Mouse (Mus musculus): ENCODE results near the gene Gpr61.

Gene Gpr61

DNA sequence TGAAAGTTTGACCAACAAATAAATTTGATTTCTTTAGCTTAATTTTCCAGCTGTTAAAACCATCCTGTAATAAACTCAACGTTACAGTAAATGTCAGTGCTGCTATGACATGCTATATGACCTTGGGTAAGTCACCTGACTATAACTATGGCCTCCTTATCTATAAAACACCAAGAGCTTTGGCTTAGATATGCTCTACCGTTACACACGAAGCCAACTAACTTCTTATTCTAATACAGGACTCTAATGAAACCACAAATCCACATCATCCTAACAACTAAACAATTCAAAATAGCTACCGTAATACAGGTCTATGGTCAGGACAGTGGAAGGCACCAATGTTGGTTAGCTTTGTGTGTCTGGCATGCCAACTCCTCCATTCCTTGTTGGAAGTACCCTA, 24.9 kb downstream of the Gpr61 start:
- DNase-seq, result no peak

DNA sequence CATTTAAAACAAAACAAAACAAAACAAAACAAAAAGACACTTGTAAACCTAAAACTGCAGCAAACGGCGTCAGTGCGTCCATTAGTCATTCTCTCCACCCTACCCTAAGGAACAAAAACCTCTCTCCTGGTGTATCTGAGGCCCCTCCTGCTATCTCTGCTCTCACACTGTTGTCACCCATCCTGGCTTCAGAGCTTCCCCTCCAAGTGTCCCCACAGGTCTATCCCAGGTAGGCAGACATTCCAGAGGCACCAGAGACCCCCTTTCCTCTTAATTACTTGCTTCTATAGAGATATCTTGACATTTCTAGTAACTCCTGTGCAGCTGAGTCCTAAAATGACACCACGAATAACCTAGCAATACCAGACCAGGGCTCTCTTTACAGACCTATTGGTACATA, 25.3 kb downstream of the Gpr61 start:
- DNase-seq, result no peak

DNA sequence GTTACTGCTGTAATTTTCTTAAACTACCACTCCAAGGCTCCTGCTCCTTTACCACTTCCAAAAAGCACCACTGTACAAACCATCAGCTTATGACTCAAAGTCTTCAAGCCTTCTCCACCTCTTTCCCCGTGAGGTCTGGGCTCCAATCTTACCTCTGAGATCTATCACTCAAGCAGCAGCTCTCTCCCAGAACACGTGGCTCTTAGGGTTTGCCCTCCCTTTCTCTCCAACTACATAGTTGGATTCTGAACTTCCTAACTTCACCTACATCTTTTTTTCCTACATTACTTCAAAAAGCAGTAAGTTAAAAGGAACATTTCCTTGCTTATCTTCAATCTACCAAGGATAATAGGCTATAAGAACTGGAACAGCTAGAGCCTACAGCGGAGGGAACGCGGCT, 26.2 kb downstream of the Gpr61 start:
- no peak for DNase-seq

DNA sequence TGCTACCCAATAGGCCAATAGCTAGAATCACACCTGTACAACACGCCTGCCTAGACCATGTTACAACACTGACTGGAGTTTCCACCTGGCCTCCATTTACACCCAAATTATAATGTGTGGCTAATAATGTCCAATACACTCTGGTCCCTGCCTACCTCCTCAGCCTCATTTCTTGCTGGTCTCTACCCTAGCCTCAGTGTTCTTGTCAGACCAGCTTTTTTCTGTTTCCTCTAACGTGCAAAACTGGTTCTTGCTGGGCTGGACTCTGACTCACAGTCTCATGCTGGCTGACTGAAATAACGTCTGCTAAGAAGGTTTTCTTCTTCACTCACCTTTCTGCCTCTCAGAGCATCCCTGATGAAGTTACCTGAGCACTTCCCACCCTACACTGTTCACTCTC, 28.4 kb downstream of the Gpr61 start:
- DNase-seq, result no peak

DNA sequence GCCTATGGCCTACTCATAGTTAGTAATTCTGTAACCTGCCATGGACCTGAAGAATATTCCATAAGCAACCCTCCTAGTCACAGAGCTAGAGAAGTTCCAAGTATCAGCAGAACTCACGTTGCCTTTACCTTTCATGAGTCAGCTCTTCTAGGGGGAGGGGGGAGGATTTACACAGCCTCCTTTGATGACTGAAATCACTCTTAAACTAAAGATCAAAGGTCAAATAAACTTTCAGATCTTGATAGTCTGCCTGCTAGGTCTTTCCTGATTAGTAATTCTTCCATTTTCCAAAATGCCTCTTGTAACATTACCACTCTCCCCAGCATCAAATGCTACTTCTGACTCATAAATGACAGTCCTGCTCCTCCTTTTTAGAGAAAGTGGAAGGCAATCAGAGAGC, 30.6 kb downstream of the Gpr61 start:
- no peak for DNase-seq

DNA sequence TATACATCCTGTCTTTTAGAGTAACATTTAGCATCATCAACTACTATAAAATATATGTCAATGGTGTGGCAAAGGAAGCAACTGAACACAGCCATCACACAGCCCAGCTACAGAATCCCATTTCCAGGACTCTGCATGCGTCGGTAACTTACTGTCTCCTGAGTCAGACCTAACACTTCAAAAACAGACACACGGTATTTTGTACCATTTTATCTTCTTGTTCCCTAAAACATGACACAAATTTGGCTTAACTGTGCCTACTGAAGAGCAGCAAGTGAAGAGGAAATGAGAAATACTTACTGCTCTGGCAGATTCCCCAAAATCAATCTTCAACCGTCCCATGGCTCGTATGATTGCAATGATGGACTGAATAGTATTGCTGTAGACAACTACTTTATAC, 31.4 kb downstream of the Gpr61 start:
- no peak for DNase-seq

DNA sequence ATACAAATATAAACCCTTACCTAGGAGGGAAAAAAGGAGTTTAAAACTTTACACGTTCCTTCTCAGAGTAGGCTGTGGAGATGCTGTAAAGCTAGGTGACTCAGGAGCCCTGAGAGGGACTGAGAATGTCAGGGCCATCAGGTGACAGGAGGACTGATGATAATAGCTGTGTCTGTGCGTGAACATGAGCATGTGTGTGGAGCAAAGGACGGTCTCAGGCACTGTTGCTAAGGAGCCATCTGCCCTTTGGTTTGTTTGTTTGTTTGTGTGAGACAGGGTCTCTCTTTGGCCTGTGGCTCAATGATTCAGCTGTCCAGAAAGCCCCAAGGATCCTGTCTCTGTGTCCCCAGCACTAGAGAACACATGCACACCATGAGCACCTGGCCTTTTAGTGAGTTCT, 33.6 kb downstream of the Gpr61 start:
- no peak for DNase-seq

DNA sequence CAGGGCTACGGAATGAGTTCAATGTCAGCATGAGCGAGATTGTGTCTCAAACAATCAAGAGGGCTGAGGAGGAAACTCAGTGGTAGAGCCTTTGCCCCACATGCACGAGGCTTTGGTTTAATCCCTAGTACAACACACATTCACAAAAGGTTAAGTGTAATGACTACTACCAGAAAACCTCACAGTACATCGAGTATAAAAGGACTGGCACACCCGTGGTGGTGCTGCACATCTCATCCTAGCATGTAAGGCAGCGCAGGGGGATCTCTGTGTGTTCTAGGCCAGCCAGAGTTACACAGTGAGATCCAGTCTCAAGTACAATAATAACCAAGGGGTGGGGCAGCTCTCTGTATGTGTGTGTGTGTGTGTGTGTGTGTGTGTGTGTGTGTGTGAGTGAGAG, 37.2 kb downstream of the Gpr61 start:
- DNase-seq, result no peak

DNA sequence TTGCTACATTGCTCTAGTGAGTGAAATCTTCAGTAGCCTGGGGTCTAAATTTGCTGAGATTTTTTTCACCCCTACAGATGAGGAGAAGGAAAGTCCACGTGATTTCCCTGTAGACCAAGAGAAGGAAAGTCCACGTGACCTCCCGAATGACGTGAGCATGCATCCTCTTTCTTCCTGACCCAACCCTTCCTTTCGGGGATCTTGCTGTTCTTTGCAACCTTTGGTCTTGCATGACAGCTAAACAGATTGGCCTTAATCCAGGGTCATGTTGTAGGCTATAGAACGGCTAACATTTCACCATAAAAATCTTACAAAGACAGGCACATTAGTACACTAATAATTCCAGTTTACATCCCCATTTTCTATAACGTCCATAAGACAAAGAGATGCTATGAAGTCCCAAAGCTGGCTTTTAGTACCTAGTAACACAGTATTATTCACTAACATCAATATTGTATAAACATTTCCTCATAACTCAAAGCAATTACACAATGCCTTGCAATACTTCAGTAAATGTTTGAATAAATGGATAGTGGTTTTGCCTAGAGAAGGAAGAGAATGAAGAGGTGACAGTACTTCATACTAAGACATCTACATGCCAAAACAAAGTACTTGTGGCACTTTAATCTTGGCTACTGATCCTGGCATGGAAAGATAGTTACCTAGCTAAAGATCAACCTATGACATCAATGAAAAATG, 40.9 kb downstream of the Gpr61 start:
- DNase-seq, result no peak

DNA sequence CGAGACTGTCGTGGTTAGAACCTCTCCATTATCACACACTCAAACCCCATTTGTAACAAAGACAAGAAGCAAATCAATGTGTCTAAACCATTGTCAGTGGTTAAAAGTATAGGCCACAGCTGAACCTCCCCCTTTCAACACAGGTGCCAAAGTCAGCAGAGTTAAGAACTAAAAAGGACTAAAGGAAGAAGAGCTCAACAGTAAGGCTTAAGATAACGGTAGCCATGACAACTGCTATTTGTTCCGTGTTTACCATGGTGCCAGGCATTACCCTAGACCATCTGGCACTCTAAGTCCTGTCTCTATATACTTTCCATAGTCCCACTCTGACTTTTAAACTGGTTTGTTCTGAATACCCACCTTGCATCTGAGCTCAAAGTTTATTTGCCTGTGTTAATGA, 42.0 kb downstream of the Gpr61 start:
- no peak for DNase-seq

DNA sequence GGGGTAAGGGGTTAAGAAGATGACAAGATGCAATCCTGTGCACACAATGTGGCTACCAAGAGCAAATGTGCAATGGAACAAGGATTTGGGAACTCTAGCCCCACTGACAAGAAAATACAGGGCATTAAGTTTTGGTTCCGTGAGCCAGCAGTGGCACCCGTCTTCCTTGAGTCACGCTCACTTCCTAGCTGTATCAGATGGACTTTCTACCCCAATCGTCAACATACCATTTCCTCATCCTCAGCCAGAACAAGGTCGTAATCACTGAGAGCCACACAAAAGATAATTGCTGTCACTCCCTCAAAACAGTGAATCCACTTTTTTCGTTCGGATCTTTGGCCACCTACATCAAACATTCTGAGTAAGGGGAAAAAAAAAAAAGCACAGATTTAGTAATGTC, 42.4 kb downstream of the Gpr61 start:
- DNase-seq, result no peak

DNA sequence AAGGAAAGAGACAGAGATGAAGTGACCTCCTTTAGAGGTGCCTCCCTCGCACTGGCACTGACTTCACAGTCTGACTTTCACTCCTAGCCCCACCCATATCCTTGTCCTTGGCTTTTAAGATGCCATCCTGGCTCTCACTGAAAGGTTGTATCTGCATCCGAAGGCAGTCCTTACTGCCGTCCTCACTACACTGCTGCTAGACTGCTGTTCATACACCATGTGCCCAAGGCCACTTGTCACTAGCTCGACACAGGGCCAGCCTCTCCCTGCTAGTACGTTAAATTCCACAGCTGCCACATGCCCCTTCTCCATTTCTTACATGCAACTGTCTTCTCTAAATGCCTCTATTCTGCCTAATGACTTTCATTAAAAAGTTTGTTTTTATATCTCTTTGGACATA, 43.4 kb downstream of the Gpr61 start:
- DNase-seq, result no peak

DNA sequence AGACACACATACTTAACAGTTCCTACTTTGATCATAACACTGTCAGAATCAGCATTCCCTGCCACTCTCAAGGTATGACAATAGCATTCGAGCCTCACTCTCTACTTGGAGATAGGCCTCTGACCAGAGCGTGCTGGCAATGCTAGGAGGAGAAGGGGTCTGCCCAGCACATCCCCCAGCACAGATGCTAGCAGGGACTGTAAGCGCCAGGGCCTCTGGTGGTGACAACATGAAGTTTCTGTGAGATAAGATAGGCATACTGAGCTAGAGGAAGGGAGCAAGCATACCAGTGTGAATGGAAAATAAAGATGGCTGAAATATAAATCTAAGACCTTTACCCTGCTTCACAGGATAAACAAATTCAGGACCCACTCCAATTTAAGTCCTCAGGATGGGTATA, 49.4 kb downstream of the Gpr61 start:
- no peak for DNase-seq

DNA sequence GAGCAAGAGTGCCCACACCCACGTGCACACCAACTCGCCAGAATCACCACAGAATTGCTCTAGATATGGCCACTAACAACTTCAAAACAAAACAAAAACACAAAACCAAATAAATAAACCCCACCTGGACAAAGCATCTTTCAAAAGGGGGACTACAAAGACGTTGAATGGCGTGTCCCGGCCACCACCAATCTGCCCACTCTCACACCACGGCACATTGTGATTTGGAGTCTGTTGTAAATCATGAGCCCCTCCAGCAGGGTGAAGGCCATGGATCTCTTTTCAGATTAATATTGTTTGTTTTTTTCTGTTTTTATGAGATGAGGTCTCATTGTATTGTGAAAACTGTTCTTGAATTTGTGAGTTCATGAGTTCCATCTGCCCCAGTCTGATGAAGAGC, 52.6 kb downstream of the Gpr61 start:
- no peak for DNase-seq

DNA sequence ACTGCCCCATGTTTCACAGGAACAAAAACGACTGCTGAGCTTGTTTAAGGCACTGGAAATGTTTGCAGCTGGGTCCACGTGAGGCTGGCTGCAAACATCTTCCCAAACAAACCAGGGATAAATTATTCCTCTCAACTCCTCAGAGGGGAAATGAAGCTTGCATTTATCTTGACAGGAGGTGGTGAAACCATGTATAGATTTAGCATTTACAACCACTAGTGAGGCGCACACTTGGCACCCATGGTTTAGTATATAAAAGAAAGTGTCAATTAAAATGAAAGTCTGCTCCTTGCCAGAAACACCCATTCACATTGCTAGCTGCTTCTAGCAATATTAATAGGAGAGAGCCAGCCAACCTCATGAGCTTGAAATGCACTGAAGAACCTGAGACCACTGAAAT, 53.1 kb downstream of the Gpr61 start:
- no peak for DNase-seq

Data from cerebellum, postnatal 10 days (tissue).